Mouse (Mus musculus) lung, embryonic 16.5 days (tissue): ENCODE results near the gene Ephb2. TPM values are rescaled to one million over a fixed set of nuclear protein-coding genes. Genes with fewer than 3 reads are reported as not detected.

Experiments used
- ATAC-seq: fragments of 200-750 bp; cut with Nextera tagmentation; 2 replicates; pipeline ENCODE4 v1.8.0; 2017; ENCODE audit warnings: low read depth, mild to moderate bottlenecking, moderate library complexity
- H3K27ac ChIP-seq: fragments of 300-500 bp; sonication (generic); 2 replicates; pipeline ENCODE4 v1.5.1; 2014; ENCODE audit warnings: mild to moderate bottlenecking, control low read depth, low read length
- H3K27me3 ChIP-seq: fragments of 300-500 bp; sonication (generic); 2 replicates; pipeline ENCODE4 v1.6.1; 2014; ENCODE audit warnings: low read depth, low read length, mixed read lengths; ENCODE audit not compliant: control insufficient read depth, insufficient read depth
- H3K36me3 ChIP-seq: fragments of 300-500 bp; sonication (generic); 2 replicates; pipeline ENCODE4 v1.6.1; 2014; ENCODE audit warnings: low read length; ENCODE audit not compliant: control insufficient read depth, insufficient read depth
- H3K4me1 ChIP-seq: fragments of 300-500 bp; sonication (generic); replicated peaks from 2 replicates; pipeline ENCODE4 v1.6.1; 2014; ENCODE audit warnings: low read length, mixed read lengths; ENCODE audit not compliant: control insufficient read depth, insufficient read depth
- H3K4me2 ChIP-seq: fragments of 300-500 bp; sonication (generic); 2 replicates; pipeline ENCODE4 v1.6.1; 2014; ENCODE audit warnings: low read depth, low read length, control low read depth
- H3K4me3 ChIP-seq: fragments of 300-500 bp; sonication (generic); 2 replicates; pipeline ENCODE4 v1.5.1; 2014; ENCODE audit warnings: mild to moderate bottlenecking, low read length, control low read depth
- H3K9ac ChIP-seq: fragments of 300-500 bp; sonication (generic); 2 replicates; pipeline ENCODE4 v1.6.1; 2014; ENCODE audit warnings: low read length, control low read depth
- H3K9me3 ChIP-seq: fragments of 300-500 bp; sonication (generic); 2 replicates; pipeline ENCODE4 v1.6.1; 2016; ENCODE audit warnings: low read length; ENCODE audit not compliant: control insufficient read depth
- WGBS: fragments of 180-500 bp; shearing (Covaris S2); extraction: QIAGEN DNeasy Blood & Tissue Kit; methylation state at CpG from one replicate; pipeline ENCODE4 v1.1.7; 2014; 5-methylcytosine and 5-hydroxymethylcytosine counted together
- polyA plus RNA-seq: library from polyadenylated mRNA; unstranded; fragments of >200 nt; fragmentation: Nextera tagmentation; extraction: Ambion mirVana; gene quantifications from 2 replicates; pipeline ENCODE4 v1.2.1, GENCODE M21; 2015

Ephb2 gene
- polyA plus RNA-seq, 1 experiment from 2014 or later: 1.5 TPM

- no peak overlapping the region for H3K9ac ChIP-seq
- H3K4me1 ChIP-seq: peaks cover 6% of the 10 kb centered on the region
- no peaks in the 10 kb centered on the region for H3K9me3 ChIP-seq
- no peak overlapping the region for H3K27ac ChIP-seq
- H3K27me3 ChIP-seq: no peaks in the 10 kb centered on the region
- ATAC-seq: no peak
- no peak overlapping the region for H3K4me2 ChIP-seq
- no peaks in the 10 kb centered on the region for H3K36me3 ChIP-seq
- WGBS: 64% methylated on average over 4 of the region's 4 CpGs
- no peak overlapping the region for H3K4me3 ChIP-seq
These were observed 23.2 kb downstream of the Ephb2 start for GRCm38 (mm10) chr4:136812543-136812942.

GRCm38 (mm10) chr4:136811596-136811995 is 24.2 kb downstream of the Ephb2 start:
- H3K27me3 ChIP-seq: no peaks in the 10 kb centered on the region
- no peak overlapping the region for H3K4me2 ChIP-seq
- H3K27ac ChIP-seq: no peak overlapping the region
- no peak for ATAC-seq
- H3K9me3 ChIP-seq: no peaks in the 10 kb centered on the region
- WGBS: 42% methylated on average over 6 of the region's 6 CpGs
- H3K4me1 ChIP-seq: peaks cover 7% of the 10 kb centered on the region
- no peak overlapping the region for H3K9ac ChIP-seq
- H3K36me3 ChIP-seq: no peaks in the 10 kb centered on the region
- H3K4me3 ChIP-seq: no peak overlapping the region

- Histone ChIP-seq H3K36me3 (no peaks in the 10 kb centered on the region), H3K27ac (no peak overlapping the region), H3K4me3 (no peak overlapping the region), H3K4me2 (no peak overlapping the region), H3K9me3 (no peaks in the 10 kb centered on the region), H3K27me3 (no peaks in the 10 kb centered on the region), H3K4me1 (peaks cover 19% of the 10 kb centered on the region), H3K9ac (no peak overlapping the region)
- WGBS: 41% methylated on average over 11 of the region's 11 CpGs
- no peak for ATAC-seq
These were observed 27.3 kb downstream of the Ephb2 start for GRCm38 (mm10) chr4:136808478-136808877.

- H3K4me2 ChIP-seq: no peak overlapping the region
- ATAC-seq: no peak
- no peaks in the 10 kb centered on the region for H3K27me3 ChIP-seq
- H3K4me3 ChIP-seq: no peak overlapping the region
- 62% methylated on average over 11 of the region's 11 CpGs for WGBS
- no peak overlapping the region for H3K27ac ChIP-seq
- H3K4me1 ChIP-seq: peaks cover 27% of the 10 kb centered on the region
- H3K9ac ChIP-seq: no peak overlapping the region
- H3K9me3 ChIP-seq: no peaks in the 10 kb centered on the region
- no peaks in the 10 kb centered on the region for H3K36me3 ChIP-seq
These were observed 28.3 kb downstream of the Ephb2 start for GRCm38 (mm10) chr4:136807448-136808009.

GRCm38 (mm10) chr4:136806254-136806653 is 29.5 kb downstream of the Ephb2 start:
- WGBS: 45% methylated on average over 10 of the region's 10 CpGs
- H3K9ac ChIP-seq: no peak overlapping the region
- H3K4me3 ChIP-seq: no peak overlapping the region
- no peak overlapping the region for H3K27ac ChIP-seq
- H3K4me2 ChIP-seq: no peak overlapping the region
- no peak for ATAC-seq
- no peaks in the 10 kb centered on the region for H3K27me3 ChIP-seq
- H3K4me1 ChIP-seq: peaks cover 30% of the 10 kb centered on the region
- H3K9me3 ChIP-seq: no peaks in the 10 kb centered on the region
- no peaks in the 10 kb centered on the region for H3K36me3 ChIP-seq

GRCm38 (mm10) chr4:136804343-136804742 is 31.4 kb downstream of the Ephb2 start:
- no peak overlapping the region for H3K9ac ChIP-seq
- no peak overlapping the region for H3K4me3 ChIP-seq
- no peaks in the 10 kb centered on the region for H3K36me3 ChIP-seq
- H3K27me3 ChIP-seq: no peaks in the 10 kb centered on the region
- no peak for ATAC-seq
- no peak overlapping the region for H3K27ac ChIP-seq
- peaks cover 35% of the 10 kb centered on the region for H3K4me1 ChIP-seq
- WGBS: 80% methylated on average over 6 of the region's 6 CpGs
- no peaks in the 10 kb centered on the region for H3K9me3 ChIP-seq
- H3K4me2 ChIP-seq: no peak overlapping the region

GRCm38 (mm10) chr4:136802446-136802845 is 33.3 kb downstream of the Ephb2 start:
- Histone ChIP-seq H3K9me3 (no peaks in the 10 kb centered on the region), H3K4me1 (peaks cover 41% of the 10 kb centered on the region), H3K4me2 (no peak overlapping the region), H3K36me3 (no peaks in the 10 kb centered on the region), H3K27me3 (no peaks in the 10 kb centered on the region; the same call in 1 of the 2 replicates), H3K9ac (no peak overlapping the region), H3K4me3 (no peak overlapping the region), H3K27ac (peak overlapping the region; percentile 57)
- ATAC-seq: peak; percentile 67
- WGBS: 9% methylated on average over 12 of the region's 12 CpGs

GRCm38 (mm10) chr4:136801944-136802343 is 33.8 kb downstream of the Ephb2 start:
- Histone ChIP-seq H3K4me3 (no peak overlapping the region), H3K4me2 (no peak overlapping the region), H3K27ac (0 out of 2 replicates have a peak overlapping the region, but pooled peaks have one; percentile 57), H3K9ac (no peak overlapping the region), H3K27me3 (no peaks in the 10 kb centered on the region; the same call in 1 of the 2 replicates), H3K4me1 (peaks cover 40% of the 10 kb centered on the region), H3K9me3 (no peaks in the 10 kb centered on the region), H3K36me3 (no peaks in the 10 kb centered on the region)
- WGBS: 81% methylated on average over 5 of the region's 5 CpGs
- ATAC-seq: no peak

- H3K27ac ChIP-seq: no peak overlapping the region
- 69% methylated on average over 8 of the region's 8 CpGs for WGBS
- no peaks in the 10 kb centered on the region for H3K36me3 ChIP-seq
- no peaks in the 10 kb centered on the region; the same call in 1 of the 2 replicates for H3K27me3 ChIP-seq
- peaks cover 36% of the 10 kb centered on the region for H3K4me1 ChIP-seq
- no peak overlapping the region for H3K9ac ChIP-seq
- no peak overlapping the region for H3K4me3 ChIP-seq
- H3K9me3 ChIP-seq: no peaks in the 10 kb centered on the region
- ATAC-seq: no peak
- no peak overlapping the region for H3K4me2 ChIP-seq
These were observed 34.3 kb downstream of the Ephb2 start for GRCm38 (mm10) chr4:136801463-136801862.

- H3K4me1 ChIP-seq: peaks cover 30% of the 10 kb centered on the region
- no peaks in the 10 kb centered on the region for H3K9me3 ChIP-seq
- 44% methylated on average over 14 of the region's 14 CpGs for WGBS
- no peaks in the 10 kb centered on the region; the same call in 1 of the 2 replicates for H3K27me3 ChIP-seq
- no peak for ATAC-seq
- H3K27ac ChIP-seq: no peak overlapping the region
- no peak overlapping the region for H3K4me2 ChIP-seq
- H3K9ac ChIP-seq: no peak overlapping the region
- no peaks in the 10 kb centered on the region for H3K36me3 ChIP-seq
- H3K4me3 ChIP-seq: no peak overlapping the region
These were observed 35.4 kb downstream of the Ephb2 start for GRCm38 (mm10) chr4:136800366-136800765.
